Mouse (Mus musculus) heart, adult 9 months (tissue): ENCODE data around the gene Insc.
"Not testable (repeated sequence)": the region's sequence is repeated elsewhere in the genome, so short reads cannot be mapped to it uniquely, and the experiment has no call there.

ENCODE experiments used
- DNase-seq, 2 experiments: peaks; one replicate each; pipeline ENCODE4 v3.0.0; 2022; ENCODE audit warnings: low spot score in 2 of 2

Gene Insc

DNA sequence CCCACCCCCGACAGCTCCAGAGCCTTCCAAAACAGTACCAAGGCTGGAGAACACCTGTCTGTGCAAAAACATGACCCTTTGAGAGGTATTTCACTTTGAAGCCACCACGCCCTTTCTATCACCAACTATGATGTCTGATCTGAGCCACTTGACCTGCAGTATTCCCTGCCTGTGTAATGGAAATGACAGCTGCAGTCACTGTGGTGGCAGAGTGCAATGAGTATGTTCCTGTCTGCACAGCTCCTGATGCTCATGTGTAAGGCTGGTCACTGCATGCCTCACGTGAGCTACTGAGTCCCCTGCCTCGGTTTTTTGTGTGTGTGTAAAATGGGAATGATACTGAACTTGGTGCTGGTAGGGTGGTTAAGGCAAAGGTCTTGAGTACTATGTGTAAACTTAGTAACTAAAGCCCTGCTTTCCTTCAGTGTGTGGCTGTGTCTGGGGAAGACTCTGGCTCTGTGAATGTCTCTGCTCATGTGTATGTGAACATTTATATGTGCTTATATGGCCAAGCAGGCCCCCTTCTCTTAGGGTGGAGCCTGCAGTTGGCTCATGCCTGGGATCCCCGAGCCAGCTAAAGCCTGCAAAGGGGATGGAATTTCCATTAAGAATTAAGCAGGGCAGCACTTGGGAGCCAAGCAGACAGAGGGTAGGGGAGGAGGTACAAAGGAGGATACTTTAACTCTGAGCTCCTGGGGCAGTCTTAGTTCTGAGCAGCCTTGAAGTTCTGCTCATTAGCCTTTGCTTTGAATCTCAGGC is at the start of gene Insc:
Gene Insc (plus strand): TSS at position 673 of the 759 bp plus-strand sequence.
- no peak for DNase-seq

GRCm38 (mm10) chr7:114700871-114701270 is 42.6 kb upstream of the Insc start:
- no peak for DNase-seq

GRCm38 (mm10) chr7:114706716-114707115 is 36.8 kb upstream of the Insc start:
- no peak for DNase-seq

DNA sequence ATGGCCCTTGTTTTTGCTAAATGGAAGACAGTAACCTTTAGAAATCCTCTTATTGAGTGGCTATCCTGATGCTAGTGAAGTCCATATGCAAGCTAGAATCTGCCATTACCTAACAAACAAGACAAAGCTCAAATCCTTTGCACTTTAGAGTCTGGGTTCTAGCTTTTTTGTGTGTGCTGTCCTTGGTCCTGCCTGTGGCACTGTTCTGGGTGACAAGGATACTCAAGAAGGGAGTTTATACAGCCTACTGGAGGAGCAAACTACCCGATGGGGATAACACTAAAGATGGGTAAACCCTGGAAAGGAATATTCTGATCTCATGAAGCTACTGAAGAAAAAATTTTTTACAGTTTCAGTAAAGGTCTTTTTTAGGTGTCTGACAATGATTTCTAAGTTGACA is 36.1 kb upstream of the Insc start:
- no peak for DNase-seq

DNA sequence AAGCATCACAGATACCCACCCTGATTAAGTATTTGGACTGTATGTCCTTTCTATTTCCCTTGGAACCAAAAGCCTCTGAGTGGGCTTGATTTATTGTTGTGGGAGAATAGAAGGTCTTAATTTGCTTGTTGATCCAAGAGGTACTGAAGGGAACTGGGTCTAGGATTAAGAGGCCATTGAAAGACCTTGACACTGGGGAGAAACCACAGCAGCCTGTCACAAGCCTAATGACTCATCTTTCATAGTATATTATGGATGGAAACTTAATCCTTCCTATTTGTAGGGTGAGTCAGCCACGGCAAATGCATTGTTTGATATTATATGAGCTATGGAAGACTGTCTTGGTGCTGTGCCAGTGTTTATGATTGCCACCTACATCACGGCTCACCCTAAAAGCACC is 33.1 kb upstream of the Insc start:
- no peak for DNase-seq

DNA sequence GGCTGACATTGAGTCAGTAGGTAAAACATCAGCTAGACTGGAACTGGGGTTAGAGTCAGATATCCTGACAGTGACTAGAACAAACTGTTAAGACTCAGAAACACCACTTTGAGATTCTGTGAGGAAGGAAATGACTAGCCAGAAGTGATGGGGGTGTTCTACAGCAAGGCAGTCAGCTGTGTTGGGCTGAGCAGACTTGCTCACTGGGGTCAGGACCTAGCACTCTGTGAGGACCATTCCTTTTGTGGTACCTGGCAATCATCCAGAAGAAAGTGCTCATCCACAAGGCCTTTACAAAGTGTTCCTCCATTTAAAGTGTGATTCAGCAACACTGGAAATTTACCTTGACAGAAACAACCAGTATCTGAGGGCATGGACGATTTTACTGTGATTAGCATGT is 31.0 kb upstream of the Insc start:
- no peak for DNase-seq

GRCm38 (mm10) chr7:114718300-114718699 is 25.2 kb upstream of the Insc start, which contains the start of gene Calcb:
Gene Calcb (plus strand): TSS chr7:114718643.
- no peak for DNase-seq

DNA sequence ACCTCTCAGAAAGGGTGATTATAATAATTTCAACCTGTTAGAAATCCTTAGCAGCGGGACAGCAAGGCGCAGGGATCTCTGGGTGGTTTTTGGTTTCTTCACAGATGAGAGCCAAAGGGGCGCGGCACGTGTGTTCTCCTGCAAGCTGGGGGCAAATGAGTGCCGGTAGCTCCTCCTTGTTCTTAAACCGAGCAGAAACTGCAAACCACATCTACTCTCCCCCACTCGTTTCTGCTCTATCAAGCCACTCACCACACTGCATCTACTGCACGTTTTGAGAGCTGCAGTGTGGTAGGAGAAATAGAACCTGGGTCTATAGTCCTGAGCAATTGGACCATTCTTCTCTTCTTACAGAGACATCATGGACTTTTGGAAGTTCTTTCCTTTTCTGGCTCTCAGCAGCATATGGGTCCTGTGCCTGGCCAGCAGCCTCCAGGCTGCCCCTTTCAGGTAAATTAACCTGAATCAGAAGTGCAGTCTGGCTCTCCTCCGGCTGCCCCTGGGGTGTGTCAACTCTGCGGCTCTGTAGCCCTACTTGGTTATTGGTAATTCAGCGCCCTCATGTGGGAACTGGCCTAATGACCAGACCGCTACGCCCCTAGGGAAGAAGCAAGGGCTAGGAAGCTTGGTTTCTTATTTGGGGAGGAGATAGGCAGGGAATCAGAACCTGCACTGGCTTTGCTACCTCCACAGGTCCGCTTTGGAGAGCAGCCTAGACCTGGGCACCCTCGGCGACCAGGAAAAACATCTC is 23.9 kb upstream of the Insc start:
- DNase-seq = no peak

- DNase-seq = not testable (repeated sequence)
Observed at GRCm38 (mm10) chr7:114729696-114730095, 13.8 kb upstream of the Insc start.

GRCm38 (mm10) chr7:114731175-114731574 is 12.3 kb upstream of the Insc start:
- DNase-seq = no peak

DNA sequence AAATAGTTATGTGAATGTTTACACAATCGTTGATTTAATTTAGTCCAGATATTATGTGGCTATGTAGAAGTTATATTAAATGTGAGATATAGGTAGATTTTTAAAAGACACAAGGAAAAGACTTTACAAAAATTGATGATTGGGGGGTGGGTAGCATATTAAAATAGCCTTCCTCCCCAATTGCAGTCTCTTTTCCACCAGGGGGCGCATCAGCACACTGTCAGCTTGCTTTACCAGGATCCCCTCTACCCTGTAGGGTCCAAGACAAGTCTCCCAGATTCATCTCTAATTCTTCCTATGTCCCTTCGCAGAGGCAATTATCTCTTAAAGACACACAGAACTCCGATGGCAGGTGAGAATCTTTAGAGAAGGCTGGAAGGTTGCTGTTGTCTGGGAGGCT is 11.8 kb upstream of the Insc start:
- not testable (repeated sequence) for DNase-seq

DNA sequence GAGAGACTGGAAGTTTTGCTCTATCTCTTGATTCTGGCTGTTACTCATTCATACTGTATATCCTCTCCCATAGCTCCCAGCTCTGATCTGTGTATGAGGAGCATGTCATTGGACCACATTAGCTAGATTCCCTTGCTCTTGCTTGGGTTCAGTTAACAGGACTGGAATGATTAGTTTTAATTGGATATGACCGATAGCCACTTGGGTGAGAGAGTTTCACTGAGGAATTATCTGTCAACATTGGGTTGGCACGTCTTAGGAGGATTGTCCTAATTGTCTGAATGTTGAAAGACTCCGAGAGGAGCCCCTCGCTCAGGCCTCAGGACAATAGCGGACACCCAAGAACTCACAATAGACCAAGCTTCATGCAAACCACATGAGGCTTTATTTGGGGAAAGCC is 7.2 kb upstream of the Insc start:
- no peak for DNase-seq

DNA sequence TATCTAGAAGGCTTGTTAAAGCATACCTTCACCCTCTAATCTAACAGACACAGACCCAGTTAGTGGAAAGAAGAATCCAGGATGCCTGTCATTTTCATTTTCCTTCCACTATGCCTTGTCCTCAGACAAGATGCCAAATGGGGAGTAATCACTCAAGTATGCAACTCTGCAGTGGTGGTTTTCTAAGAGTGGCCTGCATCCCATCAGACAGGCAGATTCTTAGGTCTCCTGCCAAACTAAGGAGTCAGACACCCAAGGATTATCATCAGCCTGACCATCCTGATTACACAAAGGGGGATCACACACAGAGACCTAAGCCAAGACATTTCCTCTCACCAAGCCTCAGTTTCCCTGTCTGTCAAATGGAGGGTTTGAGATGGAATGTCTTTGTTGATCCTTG is 5.3 kb upstream of the Insc start:
- no peak for DNase-seq

GRCm38 (mm10) chr7:114740360-114741165 is 2.9 kb upstream of the Insc start:
- no peak for DNase-seq

DNA sequence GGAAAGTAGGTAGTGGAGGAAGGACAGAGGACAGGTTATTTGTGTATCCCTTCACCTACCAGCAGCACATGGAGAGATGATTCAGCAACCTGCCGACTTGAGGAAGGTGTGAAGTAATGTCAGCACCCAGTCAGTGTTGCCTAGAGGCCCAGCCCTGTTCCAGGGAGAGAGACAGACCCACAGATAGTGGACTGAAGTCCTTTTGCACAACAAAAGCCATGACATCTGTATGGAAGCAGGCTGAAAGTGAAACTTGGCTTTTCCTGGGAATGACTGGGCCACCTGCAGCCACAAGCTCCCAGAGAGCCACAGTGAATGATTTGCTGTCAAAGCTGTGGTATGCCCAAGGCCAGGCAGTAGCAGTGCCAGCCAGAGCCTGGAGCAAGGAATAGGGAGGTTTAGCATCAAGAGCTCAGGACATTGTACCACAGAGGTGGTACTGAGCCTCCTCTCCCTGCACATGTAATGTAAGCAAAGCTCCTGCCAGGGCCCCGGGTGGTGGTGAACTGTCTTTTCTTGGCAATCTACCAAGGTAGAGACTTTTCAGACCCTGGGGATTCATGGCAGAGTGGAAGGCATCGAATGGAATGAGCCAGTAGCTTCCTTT is 1.2 kb downstream of the Insc start:
- no peak for DNase-seq

GRCm38 (mm10) chr7:114745481-114746271 is 2.2 kb downstream of the Insc start:
- DNase-seq = no peak

- no peak for DNase-seq
Observed at GRCm38 (mm10) chr7:114747596-114747995, 4.1 kb downstream of the Insc start.

- no peak for DNase-seq
Observed at GRCm38 (mm10) chr7:114748239-114748638, 4.7 kb downstream of the Insc start.

DNA sequence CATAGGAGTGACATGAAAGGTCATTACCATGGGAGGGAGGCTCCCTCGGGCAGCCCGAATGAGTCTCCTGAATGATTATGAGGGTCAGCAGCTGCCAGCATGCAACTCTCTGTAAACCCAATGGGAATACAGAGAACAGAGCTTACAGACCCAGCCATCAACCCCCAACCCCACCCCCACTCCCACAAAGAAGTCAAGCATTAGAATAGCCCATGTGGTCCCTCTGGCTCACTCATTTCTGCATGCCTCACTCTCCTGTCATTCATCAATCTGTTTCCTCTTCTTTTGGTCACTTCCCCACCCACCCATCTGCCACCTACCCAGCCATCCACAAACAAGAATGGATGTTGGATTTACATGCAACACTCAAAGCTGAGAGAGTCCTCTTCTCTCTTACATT is 10.0 kb downstream of the Insc start:
- DNase-seq = no peak

GRCm38 (mm10) chr7:114754196-114754595 is 10.7 kb downstream of the Insc start:
- no peak for DNase-seq

- DNase-seq = no peak
Observed at GRCm38 (mm10) chr7:114754626-114755025, 11.1 kb downstream of the Insc start.
